Mouse (Mus musculus) cerebellum, adult 11-12 months (tissue): ENCODE results near the gene Ogn.
"Not testable (repeated sequence)": the region's sequence is repeated elsewhere in the genome, so short reads cannot be mapped to it uniquely, and the experiment has no call there.

Experiments used
- DNase-seq: peaks from one replicate; pipeline ENCODE4 v3.0.0; 2022

Ogn gene

DNA sequence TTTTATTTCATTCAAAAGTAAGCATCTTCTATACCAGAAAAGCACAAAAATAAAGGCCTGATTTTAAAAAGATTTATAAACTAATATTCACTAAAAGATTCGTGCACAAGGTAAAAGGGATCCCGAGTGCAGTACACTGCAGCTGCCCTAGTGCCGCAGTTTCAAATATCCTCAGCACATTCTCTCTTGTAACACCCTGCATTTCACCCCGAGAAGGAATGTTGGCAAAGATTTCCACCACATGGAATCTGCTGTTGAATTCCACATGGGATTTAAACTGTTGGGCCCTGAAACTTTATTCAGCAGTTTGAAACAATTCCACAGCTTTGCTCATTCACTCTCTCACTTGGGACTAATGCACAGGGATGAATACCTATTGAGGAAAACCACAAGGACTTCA, at the start of gene Ogn:
TSS of gene Ogn (plus strand) at position 333 of the 400 bp plus-strand sequence.
- DNase-seq, result no peak

DNA sequence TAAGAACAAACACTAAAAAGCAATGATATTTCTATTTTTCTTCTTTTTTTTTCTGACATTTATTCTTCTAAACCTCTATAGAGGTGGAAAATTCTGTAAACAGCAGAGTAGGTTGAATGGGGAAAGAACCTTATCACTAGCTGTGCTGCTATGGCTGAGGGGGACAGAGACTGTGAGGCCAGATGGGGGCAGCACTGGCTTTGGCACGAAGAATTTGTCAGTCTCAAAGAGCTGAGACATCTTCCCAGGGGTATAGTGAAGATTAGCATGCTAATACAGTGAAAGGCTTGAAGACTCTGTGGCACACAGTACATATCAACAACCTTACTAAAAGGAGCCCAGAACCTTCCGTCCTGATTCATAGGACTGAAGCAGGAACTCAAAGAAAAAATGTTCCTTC, 48.7 kb upstream of the Ogn start:
- no peak for DNase-seq

DNA sequence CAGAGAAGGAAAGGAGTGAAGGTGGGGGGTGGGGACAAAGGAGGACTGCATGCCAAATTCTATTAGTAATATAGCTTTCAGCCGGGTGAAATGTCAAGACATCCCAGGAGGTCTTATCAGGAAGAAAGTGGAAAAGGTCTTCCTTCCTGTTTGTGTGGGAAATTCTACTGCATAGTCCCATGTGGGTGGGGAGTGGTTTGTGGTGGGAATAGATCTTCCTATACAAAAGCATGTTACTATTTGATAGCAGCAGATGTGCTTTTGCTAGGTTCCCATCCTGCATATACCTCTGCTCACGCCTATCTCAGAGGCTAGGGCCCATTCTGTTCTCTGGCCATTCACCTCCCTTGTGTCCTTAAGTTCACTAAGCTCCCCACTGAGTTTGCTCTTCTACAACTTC, 47.0 kb upstream of the Ogn start:
- no peak for DNase-seq

DNA sequence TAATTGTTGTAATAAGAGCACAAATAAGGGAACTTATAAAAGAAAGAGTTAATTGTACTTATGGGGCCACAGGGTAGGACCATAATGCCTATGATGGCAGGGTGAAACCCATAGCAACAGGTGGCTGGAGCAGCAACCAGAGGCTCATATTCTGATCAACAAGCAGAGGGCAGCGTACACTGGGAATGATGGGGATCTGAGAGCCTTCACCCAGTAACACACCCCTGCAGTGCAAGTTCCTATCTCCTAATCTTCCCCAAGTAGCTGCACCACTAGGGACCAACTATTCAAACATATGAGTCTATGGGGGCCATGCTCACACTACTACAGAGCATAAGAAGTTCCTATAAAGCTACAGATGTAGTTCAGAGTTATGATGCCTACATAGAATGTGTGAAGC, 43.5 kb upstream of the Ogn start:
- no peak for DNase-seq

DNA sequence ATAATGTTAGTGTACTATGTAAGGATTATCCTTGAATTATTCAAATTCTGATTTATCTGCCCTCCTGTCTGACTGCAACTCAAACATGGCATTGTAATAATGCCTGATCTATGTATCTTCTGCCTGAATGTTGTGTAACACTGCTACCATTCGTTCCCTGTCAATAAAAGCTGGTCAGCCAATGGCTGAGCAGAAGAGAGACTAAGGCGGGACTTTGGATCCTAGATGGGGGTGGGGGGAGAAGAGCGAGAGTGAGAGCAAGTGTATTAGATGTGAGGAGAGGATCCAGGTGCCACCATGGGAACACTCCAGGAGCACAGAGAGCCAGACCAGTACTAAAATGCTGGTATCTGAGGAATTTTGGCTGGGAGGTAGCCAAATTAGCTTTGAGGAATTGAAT, 37.5 kb upstream of the Ogn start:
- DNase-seq, result no peak

DNA sequence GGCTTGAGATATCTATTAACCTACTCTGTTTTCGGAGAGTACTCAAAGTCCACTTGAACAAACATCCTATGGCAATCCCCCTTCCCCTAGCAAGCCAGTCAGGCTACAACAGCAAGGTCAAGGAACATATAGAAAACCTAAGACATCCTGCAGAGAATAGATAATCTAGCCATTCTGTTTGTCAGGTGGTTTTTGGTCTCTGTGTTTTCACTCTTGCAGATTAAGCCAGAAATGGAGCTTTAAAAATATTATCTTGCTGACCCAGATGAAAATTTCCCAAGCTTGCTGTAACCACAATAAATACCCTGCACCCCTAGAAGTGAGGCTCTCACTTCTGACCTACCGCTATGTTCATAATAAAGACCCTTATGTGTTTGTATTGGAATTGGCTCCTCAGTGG, 36.4 kb upstream of the Ogn start:
- no peak for DNase-seq

DNA sequence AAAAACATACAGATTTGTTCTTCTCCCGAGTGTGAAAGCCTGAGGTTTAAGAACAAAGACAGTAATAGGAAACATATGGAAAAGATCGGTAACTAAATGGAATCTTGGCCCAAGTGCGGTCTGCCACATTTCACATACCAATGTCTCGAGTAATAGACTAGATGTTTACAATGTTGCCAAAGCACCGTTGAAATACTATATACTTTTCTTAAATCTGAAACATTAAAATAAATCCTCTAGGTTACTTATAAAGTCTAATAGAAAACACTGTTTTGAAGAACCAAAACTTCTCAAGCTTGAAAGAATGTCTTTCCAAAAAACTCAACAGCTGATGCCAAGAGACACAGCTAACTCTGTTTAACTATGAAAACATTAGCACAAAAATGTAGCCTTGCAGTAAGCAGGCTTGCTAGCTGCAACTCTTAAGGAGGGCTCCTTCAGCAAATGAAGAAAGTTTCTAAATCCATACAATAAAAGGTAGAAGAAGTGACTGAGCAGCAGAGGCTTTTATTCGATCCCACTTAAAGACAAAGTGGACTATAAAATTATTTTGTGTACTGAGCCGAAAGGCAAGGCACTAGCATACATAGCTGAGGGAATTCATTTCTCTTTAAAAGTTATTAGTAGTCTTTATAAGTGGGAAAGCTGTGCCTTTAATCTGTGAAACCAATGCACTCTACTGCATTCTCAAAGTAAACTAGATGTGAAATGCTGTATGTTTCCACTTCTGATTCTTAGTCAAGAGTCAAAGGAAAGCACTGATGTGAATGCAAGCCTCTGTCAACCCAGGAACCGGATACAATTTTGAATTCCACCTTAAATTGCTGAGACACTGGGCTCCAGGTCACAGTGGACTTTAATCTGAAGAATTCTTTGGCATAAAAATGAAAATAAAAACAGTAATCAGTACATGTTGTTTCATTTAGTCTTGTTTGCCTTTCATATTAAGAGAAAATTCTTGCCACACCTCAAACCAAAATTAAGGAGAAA, 26.0 kb upstream of the Ogn start, which contains the start of gene Omd:
TSS of gene Omd (plus strand) at position 922 of the 990 bp plus-strand sequence.
- no peak for DNase-seq

DNA sequence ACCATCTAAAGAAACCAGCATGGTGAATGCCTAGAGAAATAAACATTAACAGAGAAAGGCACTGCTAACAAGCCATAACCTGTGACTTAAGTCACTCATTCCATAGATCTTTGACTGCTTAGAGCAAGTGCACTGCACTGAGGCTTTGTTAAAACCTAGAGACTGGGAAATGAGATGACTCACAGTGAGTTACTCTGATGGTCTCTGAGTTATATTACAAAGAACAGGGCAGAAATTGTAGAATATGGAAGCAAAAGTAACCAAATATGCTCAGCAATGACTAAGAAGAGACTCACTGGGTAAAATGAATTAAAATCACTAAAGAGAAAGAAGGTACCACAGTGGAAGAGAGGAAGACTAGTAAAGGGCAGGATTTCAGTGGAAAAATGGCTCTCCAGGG, 24.0 kb upstream of the Ogn start:
- DNase-seq, result no peak

DNA sequence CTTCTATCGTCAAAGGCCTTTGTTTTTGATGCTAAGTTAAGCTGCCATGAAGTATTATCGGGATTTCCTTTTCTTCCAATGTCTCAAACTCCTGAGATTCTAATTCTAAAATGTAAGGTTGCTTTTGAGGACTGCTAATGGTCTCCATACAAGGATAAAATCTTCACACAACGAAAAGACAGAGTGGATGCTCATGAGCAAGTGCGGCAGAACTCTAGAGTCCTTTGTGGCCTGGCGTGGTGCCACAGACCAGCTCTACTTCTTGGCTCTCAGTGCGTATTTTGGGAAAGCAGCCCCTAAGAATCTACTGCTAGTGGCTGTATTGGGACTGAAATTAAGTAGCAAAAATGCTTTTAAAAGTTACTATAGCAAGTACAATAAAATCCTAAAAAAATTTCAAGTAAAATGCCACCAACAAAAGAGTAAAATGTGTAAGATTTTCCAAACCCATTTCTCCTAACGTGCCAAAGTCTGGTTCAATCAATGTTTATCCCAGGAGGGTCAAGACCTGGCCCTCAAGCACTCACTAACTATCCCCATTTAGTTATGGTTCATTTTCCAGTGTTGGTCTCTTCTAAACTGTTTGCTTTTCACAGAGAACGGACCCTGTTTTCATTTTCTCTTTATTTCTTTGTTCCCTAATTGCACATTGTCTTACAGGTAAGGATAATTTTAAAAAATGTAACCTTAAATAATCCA, 23.4 kb upstream of the Ogn start:
- DNase-seq, result no peak

DNA sequence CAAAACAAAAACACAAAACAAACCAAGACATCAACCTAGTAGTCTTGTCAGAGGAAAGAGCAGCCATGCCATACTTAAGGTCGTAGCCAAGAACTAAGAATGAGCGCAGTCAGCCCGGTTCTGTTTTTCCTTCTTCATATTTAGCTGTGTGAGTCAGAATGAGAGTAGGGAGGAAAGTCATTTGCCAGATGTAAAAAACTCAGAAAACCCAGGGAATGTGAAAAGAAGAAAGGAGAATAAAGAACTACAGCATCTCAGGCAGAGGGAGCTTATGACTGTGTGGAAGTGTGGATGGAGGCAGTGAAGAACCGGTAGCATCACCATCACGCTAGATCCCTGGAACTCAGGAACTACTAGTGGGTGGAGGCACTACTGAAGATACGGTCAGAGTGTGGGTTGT, 21.8 kb upstream of the Ogn start:
- no peak for DNase-seq

DNA sequence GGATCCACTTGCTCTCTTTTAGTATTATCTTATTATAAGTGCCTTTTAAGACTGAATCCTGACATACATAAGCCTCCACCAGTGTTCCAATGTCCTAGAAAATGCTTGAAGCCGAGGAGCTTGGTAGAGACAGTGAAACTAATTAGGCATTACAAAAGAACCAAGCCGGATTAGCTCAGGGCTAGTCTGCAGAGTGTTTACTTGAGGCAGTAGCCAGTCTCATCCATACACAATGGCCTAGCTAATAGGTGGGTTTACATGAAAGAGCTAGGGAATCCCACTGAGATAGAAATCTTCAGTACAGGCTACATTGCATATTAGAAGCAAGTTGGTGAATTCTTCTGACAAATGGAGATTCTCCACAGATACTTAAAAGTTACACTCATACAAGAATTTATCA, 5.3 kb upstream of the Ogn start:
- not testable (repeated sequence) for DNase-seq

DNA sequence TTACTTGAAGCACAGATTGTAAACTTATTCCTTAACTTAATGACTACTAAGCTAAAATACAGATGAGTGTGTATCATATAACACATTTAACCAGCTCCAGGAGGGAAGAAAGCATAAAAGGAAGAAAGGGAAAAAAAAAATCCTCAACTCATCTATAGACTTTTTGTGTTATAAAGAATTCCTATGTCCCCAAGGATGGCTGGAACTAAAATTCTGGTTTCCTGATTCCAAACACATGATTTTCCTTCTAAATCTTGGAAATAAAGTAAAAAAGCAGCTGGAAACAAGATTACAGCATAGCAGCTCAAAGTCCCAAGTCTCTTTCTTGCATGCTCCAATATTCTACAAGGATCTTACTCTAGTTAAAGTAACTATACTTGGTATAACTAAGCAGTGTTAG, 4.2 kb upstream of the Ogn start:
- DNase-seq, result no peak

DNA sequence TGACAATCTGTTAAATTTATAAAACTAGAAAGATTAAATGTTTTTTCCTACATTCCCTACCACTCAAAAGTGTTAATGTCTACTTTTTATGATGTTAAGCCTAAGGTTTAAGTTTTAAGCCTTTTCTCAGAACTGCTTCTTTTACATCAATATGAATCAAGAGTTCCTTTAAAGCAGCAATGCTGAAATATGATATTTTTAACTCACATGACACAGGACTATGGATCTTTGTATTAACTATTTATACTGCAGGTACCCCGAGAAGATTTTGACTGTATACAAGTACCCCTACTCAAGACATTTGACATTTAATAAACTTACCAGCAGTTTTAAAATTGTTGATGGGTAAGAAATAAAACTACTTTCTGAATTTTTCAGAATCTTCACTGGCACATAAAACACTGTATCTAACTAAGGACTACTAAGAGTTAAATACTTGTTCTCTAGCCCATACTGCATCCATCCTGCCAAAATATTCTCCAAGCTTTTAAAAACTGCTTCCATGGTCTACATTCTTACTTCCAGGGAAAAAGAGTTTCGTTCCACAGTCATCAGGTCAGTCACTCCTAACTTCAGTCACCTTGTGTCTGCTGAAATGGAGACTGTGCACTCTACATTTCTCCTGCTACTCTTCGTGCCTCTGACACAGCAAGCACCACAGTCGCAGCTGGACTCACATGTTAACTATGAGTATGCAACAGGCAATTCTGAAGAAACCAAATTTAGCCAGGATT, 910 bp downstream of the Ogn start:
- no peak for DNase-seq

DNA sequence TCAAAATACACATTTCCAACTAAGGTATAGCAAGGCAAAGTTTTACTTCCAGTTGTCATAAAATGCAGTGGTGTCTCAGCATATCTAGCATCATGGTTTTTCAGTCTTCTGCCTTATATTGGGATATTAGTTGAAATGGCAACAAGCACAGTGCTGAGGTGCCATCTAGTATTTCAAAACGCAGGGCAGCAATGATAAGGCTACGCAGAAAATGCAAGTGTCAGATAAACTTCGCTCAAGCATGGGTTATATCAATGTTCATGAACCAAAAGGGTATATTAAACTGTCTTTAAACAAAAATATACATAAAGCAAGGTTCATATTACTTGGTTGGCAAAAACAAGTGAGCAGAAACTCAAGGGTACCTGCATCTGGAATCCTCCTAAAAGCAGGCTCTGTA, 9.2 kb downstream of the Ogn start:
- no peak for DNase-seq

DNA sequence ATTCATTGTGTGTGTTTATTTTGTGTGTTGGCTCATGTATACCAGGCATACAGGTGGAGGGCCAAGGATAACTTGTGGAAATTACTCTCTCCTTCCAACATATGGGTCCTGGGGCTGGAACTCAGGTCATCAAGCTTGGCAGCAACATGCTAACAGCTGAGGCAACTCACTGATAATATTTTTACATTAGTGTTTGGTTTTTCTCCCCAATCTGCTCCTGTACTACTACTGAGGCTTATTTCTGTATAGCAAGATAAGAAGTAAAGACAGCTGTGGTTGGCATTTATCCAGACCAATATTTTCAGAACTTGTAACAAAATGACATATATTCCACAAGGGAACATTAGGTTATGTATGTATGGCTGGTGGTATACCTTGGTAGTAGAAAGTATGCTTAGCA, 10.5 kb downstream of the Ogn start:
- DNase-seq, result no peak

DNA sequence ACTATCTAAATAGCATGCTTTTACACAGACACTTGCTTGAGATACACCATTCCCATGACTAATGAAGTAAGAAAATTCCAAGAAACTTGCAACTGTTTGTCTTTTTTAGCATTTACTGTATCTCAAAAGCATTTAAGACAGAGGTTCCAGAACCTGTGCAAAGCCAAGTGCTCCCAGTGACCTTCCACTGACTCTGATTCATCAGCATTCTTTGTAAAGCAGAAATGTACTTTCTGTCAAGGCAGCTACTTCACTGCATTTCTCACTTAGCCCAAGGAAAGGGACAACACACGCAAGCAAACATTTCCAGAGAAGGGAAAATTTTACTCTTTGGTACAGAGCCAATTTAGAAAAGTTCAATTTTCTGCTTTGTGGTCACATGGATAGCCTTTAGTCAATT, 15.4 kb downstream of the Ogn start:
- DNase-seq, result no peak

DNA sequence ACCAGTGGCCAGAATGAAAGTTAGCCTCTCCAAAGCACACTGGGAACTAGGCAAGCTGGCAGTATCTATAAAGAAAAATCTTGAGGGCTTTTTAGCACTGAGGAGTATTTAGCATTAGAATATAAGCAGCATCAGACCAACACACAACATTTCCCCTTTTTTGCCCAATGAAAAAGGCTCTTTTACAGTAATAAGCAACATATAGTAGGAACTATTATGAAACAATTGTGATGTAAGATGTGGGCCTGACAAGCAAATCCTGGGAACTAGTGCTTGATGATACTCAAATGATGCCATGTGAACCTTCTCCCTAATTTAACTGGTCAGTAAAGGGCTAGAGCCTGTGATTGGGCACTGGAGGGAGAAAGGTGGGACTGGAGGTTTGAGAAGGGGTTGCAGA, 20.3 kb downstream of the Ogn start:
- no peak for DNase-seq

DNA sequence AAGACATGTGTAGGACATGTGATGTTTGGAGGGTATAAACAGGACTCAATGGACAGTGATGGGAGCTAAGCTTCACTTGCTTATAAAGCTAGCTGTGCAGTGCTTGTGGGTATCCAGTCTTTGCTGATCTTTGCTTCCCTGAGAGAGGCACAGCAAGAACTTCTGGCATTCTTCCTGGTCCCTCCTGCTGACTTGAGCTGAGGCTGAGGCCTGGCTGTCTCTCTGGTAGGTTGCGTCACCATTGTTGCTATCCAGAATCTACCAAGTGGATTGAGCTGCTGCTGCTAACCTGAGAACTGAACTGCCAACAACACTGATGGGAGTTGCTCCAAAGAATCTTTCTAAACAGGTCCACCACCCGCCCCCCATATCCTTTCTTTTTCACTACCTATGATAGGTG, 21.2 kb downstream of the Ogn start:
- DNase-seq, result no peak

DNA sequence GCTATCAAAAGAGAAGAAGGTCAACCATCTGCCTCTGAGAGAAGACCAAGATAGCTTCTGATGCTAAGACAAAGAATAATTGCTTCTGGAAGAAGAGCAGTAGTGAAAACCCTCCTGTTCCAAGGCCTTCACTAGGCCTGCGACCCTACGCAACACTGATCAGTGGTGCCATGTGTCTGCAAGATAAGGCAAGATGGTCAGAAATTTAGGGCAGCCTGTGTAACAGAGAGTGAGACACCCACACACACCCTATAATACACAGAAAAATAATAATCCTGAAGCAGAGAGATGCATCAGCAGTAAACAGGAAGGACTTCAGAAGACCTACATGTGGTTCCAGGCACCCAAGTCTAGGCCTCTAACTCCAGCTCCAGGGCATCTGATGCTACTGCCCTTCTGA, 32.1 kb downstream of the Ogn start:
- no peak for DNase-seq

DNA sequence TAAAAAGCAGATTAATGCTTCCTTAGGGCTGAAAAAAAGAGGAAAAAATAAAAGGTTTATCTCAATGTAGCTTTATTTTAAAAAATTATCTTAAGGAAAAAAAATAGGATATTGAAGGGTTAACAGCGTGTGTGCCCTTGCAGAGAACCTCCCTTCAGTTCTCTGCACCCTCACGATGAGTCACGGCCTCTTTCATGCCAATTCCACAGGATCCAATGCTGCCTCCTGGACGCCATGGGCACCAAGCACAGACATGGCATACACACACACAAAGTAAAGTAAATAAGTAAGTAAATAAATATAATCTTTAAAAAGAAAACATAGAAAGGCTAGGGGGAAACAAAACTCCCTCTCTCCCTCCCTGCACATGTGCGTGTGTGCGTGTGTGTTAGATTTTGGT, 34.8 kb downstream of the Ogn start:
- DNase-seq, result no peak

DNA sequence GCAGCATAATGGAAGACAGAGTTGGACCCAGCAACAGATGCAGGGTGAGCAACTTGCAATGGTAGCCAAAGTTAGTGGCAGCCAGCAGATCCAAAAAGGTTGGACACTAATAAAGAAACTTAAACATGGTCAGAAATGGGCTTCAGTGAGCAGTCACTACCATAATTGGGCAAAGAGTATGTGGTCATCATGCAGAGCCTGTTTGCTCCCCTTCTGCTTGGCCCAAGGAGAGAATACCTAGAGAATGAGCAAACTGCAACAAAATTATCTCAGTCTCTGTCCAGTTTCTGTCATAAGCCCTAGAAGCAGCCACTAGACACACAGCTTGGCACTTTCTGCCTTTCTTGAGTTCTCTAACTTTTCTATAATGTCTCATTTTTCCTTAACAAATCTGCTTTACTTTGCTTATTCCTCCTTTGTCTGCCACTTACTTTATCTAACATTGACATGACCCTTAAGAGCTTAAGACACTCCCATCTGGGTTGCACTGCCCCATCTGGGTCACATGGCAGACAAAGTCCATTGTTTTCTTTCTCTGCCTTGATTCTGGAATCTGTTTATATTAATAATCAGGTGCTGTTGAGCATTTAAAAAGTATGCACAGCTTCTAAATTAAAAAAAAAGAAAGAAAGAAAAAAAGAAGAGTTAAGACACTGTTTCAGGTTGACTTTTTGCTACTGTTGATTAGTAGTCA, 36.0 kb downstream of the Ogn start:
- DNase-seq, result no peak

DNA sequence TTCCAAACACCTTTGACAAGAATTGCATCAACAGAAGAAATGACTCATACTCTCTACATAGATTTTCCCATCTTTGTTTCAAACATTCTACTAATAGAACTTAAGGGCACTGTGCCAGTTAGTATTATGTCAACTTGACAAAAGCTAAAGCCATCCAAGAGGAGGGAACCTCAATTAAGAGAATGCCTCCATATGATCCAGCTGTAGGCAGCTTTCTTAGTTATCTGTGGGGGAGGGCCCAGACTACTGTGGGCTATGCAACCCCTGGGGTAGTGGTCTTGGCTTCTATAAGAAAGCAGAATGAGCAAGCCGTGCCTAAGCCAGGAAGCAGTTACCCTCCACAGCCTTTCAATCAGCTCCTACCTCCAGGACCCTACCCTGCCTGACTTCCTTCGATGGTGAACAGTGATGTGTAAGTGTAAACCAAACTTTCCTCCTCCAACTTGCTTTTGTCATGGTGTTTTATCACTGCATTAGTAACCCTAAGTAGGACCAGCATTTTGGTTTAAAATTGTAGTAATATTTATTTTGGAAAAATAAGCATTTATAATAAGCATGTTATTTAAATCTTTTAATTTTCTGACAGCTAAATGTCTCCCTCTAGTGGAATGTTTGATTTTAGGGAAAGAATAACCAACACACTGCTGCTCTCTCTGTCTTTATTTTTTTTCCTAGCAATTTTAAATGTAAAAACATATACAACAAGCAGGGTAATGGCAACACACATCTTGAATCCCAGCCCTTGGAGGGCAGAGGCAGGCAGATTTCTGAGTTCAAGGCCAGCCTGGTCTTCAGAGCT, 37.1 kb downstream of the Ogn start:
- DNase-seq, result no peak
